Mouse (Mus musculus): ENCODE measurements around the gene Scaper. TPM values are rescaled to one million over a fixed set of nuclear protein-coding genes. Genes with fewer than 3 reads are reported as not detected.

Gene Scaper
- 2.6 TPM in 2 replicates for polyA plus RNA-seq (2012; rRNA removed; ENCODE audit: low replicate concordance)

DNA sequence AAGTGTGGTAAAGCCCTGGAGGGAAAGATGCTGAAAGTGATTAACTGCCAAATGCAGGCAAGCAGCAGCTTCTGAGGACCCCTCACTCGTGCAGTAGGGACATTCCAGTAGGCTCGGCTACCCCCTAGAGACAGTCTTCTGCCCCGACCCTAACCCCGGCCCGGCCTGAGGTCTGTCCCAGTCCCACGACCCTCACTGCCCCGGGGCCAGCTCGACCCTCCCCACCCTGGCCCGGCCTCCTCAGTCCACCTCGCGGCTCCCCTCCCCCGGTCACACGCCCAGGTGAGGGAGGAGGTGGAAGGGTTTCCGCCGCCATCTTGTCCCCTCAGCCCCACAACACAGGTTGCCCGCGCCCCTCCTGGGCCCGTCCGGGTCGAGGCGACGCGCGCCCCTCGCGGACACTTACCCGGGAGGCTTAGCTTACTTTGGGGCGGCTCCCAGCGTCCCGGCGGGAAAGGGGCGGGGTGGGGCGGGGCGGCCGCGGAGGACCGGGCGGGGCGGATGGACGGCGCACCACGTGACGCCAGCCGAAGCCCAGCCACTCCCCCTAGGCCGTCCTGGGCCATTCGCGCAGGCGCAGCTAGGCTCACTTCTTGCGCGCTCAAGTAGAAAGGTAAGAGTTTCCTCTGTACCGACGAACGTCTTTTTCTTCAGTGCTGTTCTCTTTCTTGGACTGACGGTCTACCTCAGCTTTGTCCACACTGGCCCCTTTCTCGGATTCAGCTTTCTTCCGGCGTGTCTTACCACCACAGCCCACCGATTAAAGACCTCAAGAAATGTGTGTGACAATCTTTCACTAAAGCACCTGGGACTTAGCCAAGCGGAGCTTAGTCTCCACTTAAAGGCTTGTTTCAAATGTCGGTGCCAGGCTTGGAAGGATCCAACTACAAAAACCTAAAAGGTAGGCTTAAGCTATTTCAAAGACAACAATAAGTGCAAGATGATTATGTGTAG is at the start of gene Scaper:
TSS of gene Scaper (minus strand) at position 456 of the 954 bp plus-strand sequence.

DNA sequence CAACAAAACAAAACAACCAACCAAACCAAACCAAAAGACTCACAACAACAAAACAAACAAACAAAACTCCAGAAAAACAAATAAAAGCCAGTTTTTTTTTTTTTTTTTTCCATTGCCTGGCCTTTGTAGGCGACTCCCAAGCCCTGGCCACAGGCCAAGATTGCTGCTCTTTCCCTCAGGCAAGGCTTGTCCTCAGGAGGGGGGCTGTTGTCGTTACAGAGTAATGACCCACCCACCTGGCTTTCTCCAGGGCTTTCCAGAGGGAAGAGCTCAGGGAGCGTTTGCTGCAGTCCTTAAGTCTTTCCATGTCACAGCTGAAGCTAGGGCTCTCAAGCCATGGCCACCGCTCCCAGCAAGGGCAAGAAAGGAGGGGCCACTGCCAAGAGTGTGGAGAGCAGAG is 399.5 kb downstream of the Scaper start, which contains the start of gene Isl2:
TSS of gene Isl2 (plus strand) at position 296 of the 400 bp plus-strand sequence.

DNA sequence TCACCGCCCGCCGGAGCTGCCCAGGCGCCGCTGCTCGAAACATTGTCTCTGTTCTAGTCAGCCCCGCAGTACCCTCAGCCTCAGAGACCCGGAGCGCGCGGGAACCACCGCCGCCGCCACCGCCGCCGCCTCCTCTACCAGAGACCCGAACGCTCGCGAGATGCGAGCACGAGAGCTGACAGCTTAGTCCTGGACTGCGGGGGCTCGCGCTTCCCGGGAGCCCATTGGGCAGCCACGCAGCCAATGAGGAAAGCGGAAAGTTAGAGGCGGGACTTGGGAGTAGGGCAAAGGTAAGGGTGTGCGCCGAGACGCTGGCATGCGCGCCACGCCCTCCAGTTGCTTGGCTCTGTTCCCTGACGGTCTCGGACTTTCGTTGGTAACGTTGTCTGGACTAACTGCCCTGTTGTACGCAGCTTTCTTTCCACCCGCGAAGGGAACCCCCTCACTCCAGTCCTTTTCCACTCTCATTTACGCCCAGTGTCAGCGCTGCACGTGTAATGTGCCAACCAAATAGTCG is 425.8 kb downstream of the Scaper start, which contains the start of gene Etfa:
TSS of gene Etfa (minus strand) at position 217 of the 517 bp plus-strand sequence.

Other genes starting within 250 kb of the Scaper start
- gene 4930563M21Rik, start 72.4 kb upstream of the Scaper start, polyA plus RNA-seq (2012; rRNA removed; ENCODE audit: low replicate concordance), result not detected in 2 replicates
- 29.6 and 67.9 TPM in 2 replicates for gene Rcn2, start 103.7 kb upstream of the Scaper start, polyA plus RNA-seq (2012; rRNA removed; ENCODE audit: low replicate concordance)
- gene Pstpip1, start 151.8 kb upstream of the Scaper start, polyA plus RNA-seq (2012; rRNA removed; ENCODE audit: low replicate concordance), result 4.9 and 5.5 TPM in 2 replicates
- gene Tspan3, start 227.4 kb upstream of the Scaper start, polyA plus RNA-seq (2012; rRNA removed; ENCODE audit: low replicate concordance), result 257 and 527 TPM in 2 replicates